Mouse (Mus musculus) CH12.LX (cell line): Measurements from ENCODE around the gene Chst11. TPM values are rescaled to one million over a fixed set of nuclear protein-coding genes. Genes with fewer than 3 reads are reported as not detected.

Source experiments
- DNase-seq: peaks from one replicate; pipeline ENCODE4 v3.0.0-alpha.2; 2013; ENCODE audit errors: extremely low read depth
- H3K27ac ChIP-seq: 2 replicates; pipeline ENCODE4 v1.5.1; 2012; ENCODE audit warnings: low read depth, mild to moderate bottlenecking, control low read depth, moderate library complexity; ENCODE audit not compliant: insufficient read depth
- H3K27me3 ChIP-seq: replicated peaks from 2 replicates; pipeline ENCODE3; 2012; ENCODE audit warnings: inconsistent platforms
- H3K36me3 ChIP-seq, 2 experiments: replicated peaks in 1 of 2; 2 replicates each; pipeline versions ENCODE3 to v1.6.1; 2012; ENCODE audit warnings: inconsistent platforms in 1 of 2, low read length in 1 of 2, mild to moderate bottlenecking in 1 of 2, mixed read lengths in 1 of 2, moderate library complexity in 1 of 2; ENCODE audit not compliant: control insufficient read depth in 1 of 2, insufficient read depth in 1 of 2
- H3K4me1 ChIP-seq, 2 experiments: 2 replicates each; pipeline ENCODE4 v1.6.1; 2012; ENCODE audit warnings: inconsistent platforms in 1 of 2, moderate library complexity in 1 of 2; ENCODE audit not compliant: insufficient read depth in 2 of 2, control insufficient read depth in 1 of 2
- H3K4me2 ChIP-seq: 2 replicates; pipeline ENCODE4 v1.6.1; 2012; ENCODE audit warnings: low read depth, mild to moderate bottlenecking, control low read depth; ENCODE audit not compliant: poor library complexity, insufficient read depth, severe bottlenecking
- H3K4me3 ChIP-seq, 3 experiments: fragments of 150-350 bp in 1 of 3; sonication (generic) in 1 of 3; replicated peaks in 1 of 3; 2 replicates each; pipeline versions ENCODE3 to v1.5.1; 2011 to 2012; ENCODE audit warnings: low read depth in 2 of 3, low read length in 2 of 3, mild to moderate bottlenecking in 2 of 3, moderate library complexity in 2 of 3, control low read depth in 1 of 3, improper control_type of control experiment in 1 of 3, inconsistent platforms in 1 of 3, mixed read lengths in 1 of 3; ENCODE audit not compliant: poor library complexity in 1 of 3
- H3K79me2 ChIP-seq: replicated peaks from 2 replicates; pipeline ENCODE4 v1.6.1; 2012; ENCODE audit warnings: mild to moderate bottlenecking, moderate library complexity; ENCODE audit not compliant: control insufficient read depth, poor library complexity, insufficient read depth, severe bottlenecking; ENCODE audit errors: extremely low read depth
- H3K9ac ChIP-seq: 2 replicates; pipeline ENCODE4 v1.6.1; 2012; ENCODE audit warnings: low read depth, mild to moderate bottlenecking, control low read depth, moderate library complexity; ENCODE audit not compliant: insufficient read depth
- H3K9me3 ChIP-seq: replicated peaks from 2 replicates; pipeline ENCODE3; 2012; ENCODE audit warnings: low read length, inconsistent platforms, mixed read lengths
- CHD2 ChIP-seq: IDR thresholded peaks from 2 replicates; pipeline ENCODE4 v1.6.1; 2011; ENCODE audit warnings: low read length, improper control_type of control experiment
- ETS1 ChIP-seq: conservative IDR thresholded peaks from 2 replicates; pipeline ENCODE4 v1.6.1; 2012; ENCODE audit warnings: low read depth, mild to moderate bottlenecking, inconsistent platforms, low read length, improper control_type of control experiment, moderate library complexity
- HCFC1 ChIP-seq: IDR thresholded peaks from 2 replicates; pipeline ENCODE4 v1.6.1; 2012; ENCODE audit warnings: low read depth, mild to moderate bottlenecking, inconsistent platforms, low read length, improper control_type of control experiment
- IRF4 ChIP-seq: IDR thresholded peaks from 2 replicates; pipeline ENCODE4 v1.6.1; 2014; ENCODE audit warnings: low read depth, mild to moderate bottlenecking, inconsistent platforms, low read length, improper control_type of control experiment
- JUN ChIP-seq: IDR thresholded peaks from 2 replicates; pipeline ENCODE4 v1.6.1; 2011; ENCODE audit warnings: low read depth, mild to moderate bottlenecking, low read length, improper control_type of control experiment, moderate library complexity; ENCODE audit not compliant: insufficient read depth
- MAX ChIP-seq: IDR thresholded peaks from 2 replicates; pipeline ENCODE4 v1.6.1; 2011; ENCODE audit warnings: low read length, improper control_type of control experiment
- MXI1 ChIP-seq: IDR thresholded peaks from 2 replicates; pipeline ENCODE4 v1.6.1; 2011; ENCODE audit warnings: mild to moderate bottlenecking, low read depth, low read length, improper control_type of control experiment
- MYC ChIP-seq: IDR thresholded peaks from 2 replicates; pipeline ENCODE4 v1.6.1; 2011; ENCODE audit warnings: low read depth, mild to moderate bottlenecking, improper control_type of control experiment, low read length
- PAX5 ChIP-seq: IDR thresholded peaks from 2 replicates; pipeline ENCODE4 v1.6.1; 2012; ENCODE audit warnings: low read length, inconsistent platforms, mixed read lengths
- POLR2A ChIP-seq: IDR thresholded peaks from 2 replicates; pipeline ENCODE4 v1.6.1; 2011; ENCODE audit warnings: low read depth, mild to moderate bottlenecking, improper control_type of control experiment, low read length
- POLR2AphosphoS2 ChIP-seq: IDR thresholded peaks from 2 replicates; pipeline ENCODE4 v1.6.1; 2011; ENCODE audit warnings: low read depth, low read length, improper control_type of control experiment
- RAD21 ChIP-seq: IDR thresholded peaks from 2 replicates; pipeline ENCODE4 v1.6.1; 2011; ENCODE audit warnings: low read depth, mild to moderate bottlenecking, low read length, improper control_type of control experiment, moderate library complexity
- SIN3A ChIP-seq: IDR thresholded peaks from 2 replicates; pipeline ENCODE4 v1.6.1; 2012; ENCODE audit warnings: low read length, improper control_type of control experiment, inconsistent platforms
- SMC3 ChIP-seq: IDR thresholded peaks from 2 replicates; pipeline ENCODE4 v1.6.1; 2011; ENCODE audit warnings: low read depth, low read length, improper control_type of control experiment
- TCF12 ChIP-seq: IDR thresholded peaks from 2 replicates; pipeline ENCODE4 v1.6.1; 2014; ENCODE audit warnings: low read depth, mild to moderate bottlenecking, inconsistent platforms, low read length, improper control_type of control experiment
- UBTF ChIP-seq: IDR thresholded peaks from 2 replicates; pipeline ENCODE4 v1.6.1; 2012; ENCODE audit warnings: low read depth, mild to moderate bottlenecking, inconsistent platforms, low read length, improper control_type of control experiment, moderate library complexity
- USF1 ChIP-seq: IDR thresholded peaks from 2 replicates; pipeline ENCODE4 v1.6.1; 2014; ENCODE audit warnings: low read depth, mild to moderate bottlenecking, inconsistent platforms, low read length, improper control_type of control experiment
- USF2 ChIP-seq: conservative IDR thresholded peaks from 2 replicates; pipeline ENCODE4 v1.6.1; 2011; ENCODE audit warnings: low read depth, low read length, improper control_type of control experiment
- ZMIZ1 ChIP-seq: IDR thresholded peaks from 2 replicates; pipeline ENCODE4 v1.6.1; 2012; ENCODE audit warnings: low read depth, mild to moderate bottlenecking, inconsistent platforms, low read length, improper control_type of control experiment
- dilution Hi-C: fragments of 300-500 bp; cut with MboI; formaldehyde crosslinking; loops from 2 replicates; pipeline ENCODE4 v1.14.3; 2020; ENCODE audit warnings: low sequenced_read_pairs; ENCODE audit not compliant: extremely low pct_unique_long_range_greater_than_20kb, extremely low pct_ligation_motif_present
- in situ Hi-C: fragments of 300-500 bp; cut with MboI; formaldehyde crosslinking; loops from 3 replicates; pipeline ENCODE4 v1.14.3; 2019; ENCODE audit warnings: low sequenced_read_pairs, low pct_ligation_motif_present, low pct_unique_long_range_greater_than_20kb, mixed read lengths
- polyA plus RNA-seq: library from polyadenylated mRNA; unstranded; fragments of >175 nt; gene quantifications from 2 replicates; pipeline ENCODE4 v1.2.1, GENCODE M21; 2012; ENCODE audit warnings: low read depth; ENCODE audit not compliant: insufficient read length
- total RNA-seq, 2 experiments: library from RNA; depleted of rRNA; stranded (reverse); fragments of 300-350 nt in 1 of 2; fragments of >200 nt in 1 of 2; gene quantifications; 2 replicates each; pipeline ENCODE4 v1.2.3; 2012 to 2014

The Chst11 gene
- total and polyA plus RNA-seq, 3 experiments, result 3.6 to 5.3 (median 4.5) TPM

DNA sequence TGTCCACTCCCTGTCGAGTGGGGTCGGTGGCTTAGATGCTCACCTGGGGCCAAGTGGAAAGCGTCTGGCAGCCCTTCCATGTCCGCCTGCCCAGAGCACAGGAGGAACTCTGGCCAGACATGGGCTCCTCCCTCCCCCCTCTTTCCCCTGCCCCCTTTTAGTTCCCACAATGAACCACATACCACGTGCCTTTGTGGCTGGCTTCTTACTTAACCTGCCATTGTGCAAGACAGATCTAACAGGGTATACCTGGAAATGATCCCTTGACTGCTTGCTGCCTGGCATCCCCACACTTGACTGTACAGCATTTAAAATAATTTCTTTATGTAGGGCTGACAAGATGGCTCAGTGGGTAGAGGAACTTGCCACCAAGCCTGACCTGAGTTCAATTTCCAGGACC lies 15.7 kb upstream of the Chst11 start:
- in situ Hi-C loops (no loop called here), dilution Hi-C loops (no loop called here)
- Histone ChIP-seq H3K9ac (no peak overlapping the region), H3K27me3 (peaks cover 2% of the 10 kb centered on the region), H3K36me3 (no peaks in the 10 kb centered on the region), H3K4me1 (peaks cover 14 to 38% of the 10 kb centered on the region in 2 experiments), H3K4me3 (no peak overlapping the region), H3K9me3 (no peaks in the 10 kb centered on the region), H3K79me2 (no peaks in the 10 kb centered on the region), H3K27ac (no peak overlapping the region), H3K4me2 (no peak overlapping the region)
- no peak for TF ChIP-seq IRF4
- no peak for TF ChIP-seq HCFC1
- no peak for DNase-seq

DNA sequence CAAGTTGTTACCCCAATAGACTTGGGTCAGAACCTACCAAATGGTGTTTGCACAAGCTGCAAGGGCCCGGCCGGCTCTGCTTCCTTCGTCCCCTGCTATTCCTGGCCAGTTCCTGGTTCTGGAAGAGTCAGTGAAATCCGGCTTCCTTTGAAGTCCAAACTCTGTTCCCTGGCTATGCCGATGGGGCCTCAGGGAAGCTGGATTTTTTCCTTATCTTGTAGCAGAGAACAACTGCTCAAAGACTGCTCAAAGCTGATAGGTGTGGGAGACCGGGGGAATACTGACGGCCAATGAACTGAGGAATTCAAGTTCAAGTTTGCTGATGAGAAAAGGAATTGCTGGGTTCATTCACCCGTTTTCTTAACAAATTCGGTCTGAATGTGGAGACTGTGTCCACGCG lies 13.7 kb upstream of the Chst11 start:
- no peak for TF ChIP-seq MYC
- TF ChIP-seq MAX, result no peak
- TF ChIP-seq TCF12, result no peak
- TF ChIP-seq RAD21, result no peak
- no peak for TF ChIP-seq MXI1
- TF ChIP-seq POLR2A, result no peak
- no peak for TF ChIP-seq UBTF
- no peak for TF ChIP-seq CHD2
- no peak for TF ChIP-seq IRF4
- no peak for TF ChIP-seq ZMIZ1
- TF ChIP-seq USF1, result no peak
- TF ChIP-seq POLR2AphosphoS2, result no peak
- no peak for TF ChIP-seq USF2
- no peak for TF ChIP-seq ETS1
- no peak for TF ChIP-seq PAX5
- no peak for TF ChIP-seq SMC3
- TF ChIP-seq JUN, result no peak
- TF ChIP-seq SIN3A, result no peak
- peaks cover 7 to 20% of the 10 kb centered on the region in 2 experiments for H3K4me1 ChIP-seq
- H3K36me3 ChIP-seq, result no peaks in the 10 kb centered on the region
- in situ Hi-C loops, result no loop called here
- H3K27me3 ChIP-seq, result peaks cover 2% of the 10 kb centered on the region
- dilution Hi-C loops, result no loop called here
- H3K9me3 ChIP-seq, result no peaks in the 10 kb centered on the region
- no peak overlapping the region for H3K4me3 ChIP-seq
- no peak overlapping the region for H3K27ac ChIP-seq
- no peak overlapping the region for H3K4me2 ChIP-seq
- DNase-seq, result no peak
- no peak overlapping the region for H3K9ac ChIP-seq
- H3K79me2 ChIP-seq, result no peaks in the 10 kb centered on the region
